Mouse (Mus musculus): Measurements from ENCODE around the gene Plekhh2. TPM values are rescaled to one million over a fixed set of nuclear protein-coding genes. Genes with fewer than 3 reads are reported as not detected.

Plekhh2 gene
- total RNA-seq, 2 experiments from 2014 or later: 0.32 TPM; not detected in 1

DNA sequence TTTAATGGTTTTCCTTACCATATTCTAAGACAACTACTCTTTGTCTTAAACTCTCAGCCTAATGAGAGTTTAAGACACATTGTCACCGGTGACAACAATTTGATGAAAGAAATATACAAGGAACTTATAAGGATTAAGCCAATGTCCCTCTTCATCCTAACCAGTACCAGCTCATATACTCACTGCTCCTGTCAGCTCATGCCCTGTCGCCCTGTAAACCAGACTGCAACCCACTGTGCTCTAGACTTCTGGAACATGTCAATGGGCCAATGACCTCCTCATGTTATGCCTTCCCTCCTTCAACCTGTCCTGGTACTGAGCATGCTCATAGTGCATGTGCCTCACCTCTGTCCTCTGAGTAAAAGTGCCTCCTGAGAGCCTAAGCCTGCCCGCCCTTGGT lies 156.2 kb downstream of the Plekhh2 start:
- no peak for ATAC-seq (replicated peaks; ENCODE audit: poor library complexity, severe bottlenecking)

Other genes with a start within 250 kb of the Plekhh2 start
- 39.3 and 40.6 TPM in 2 replicates for gene Thada, start 45.7 kb upstream of the Plekhh2 start, total RNA-seq (2014; fragmentation: Nextera tagmentation)
- 37.6 and 43.8 TPM in 2 replicates for gene Thada, start 45.7 kb upstream of the Plekhh2 start, total RNA-seq (2017)
- gene Dync2li1, start 114.6 kb downstream of the Plekhh2 start, total RNA-seq (2014; fragmentation: Nextera tagmentation): 4.8 and 6.4 TPM in 2 replicates
- 2.3 and 4.2 TPM in 2 replicates for gene Dync2li1, start 114.6 kb downstream of the Plekhh2 start, total RNA-seq (2017)
- gene Abcg8, start 164.4 kb downstream of the Plekhh2 start, total RNA-seq (2014; fragmentation: Nextera tagmentation): not detected in 2 replicates
- not detected in 2 replicates for gene Abcg8, start 164.4 kb downstream of the Plekhh2 start, total RNA-seq (2017)
- gene Abcg5, start 171.1 kb downstream of the Plekhh2 start, total RNA-seq (2014; fragmentation: Nextera tagmentation): not detected in 2 replicates
- not detected in 2 replicates for gene Abcg5, start 171.1 kb downstream of the Plekhh2 start, total RNA-seq (2017)

Data from granulocyte monocyte progenitor cell, adult 5-6 weeks (primary cell).